Mouse (Mus musculus) heart, adult 9 months (tissue): ENCODE measurements around the gene Poc1a.
A peak's percentile ranks its signal among the peaks of the same experiment; 100 is the strongest.

Experiments
- DNase-seq, 2 experiments: peaks; one replicate each; pipeline ENCODE4 v3.0.0; 2022; ENCODE audit warnings: low spot score in 2 of 2

Poc1a gene

DNA sequence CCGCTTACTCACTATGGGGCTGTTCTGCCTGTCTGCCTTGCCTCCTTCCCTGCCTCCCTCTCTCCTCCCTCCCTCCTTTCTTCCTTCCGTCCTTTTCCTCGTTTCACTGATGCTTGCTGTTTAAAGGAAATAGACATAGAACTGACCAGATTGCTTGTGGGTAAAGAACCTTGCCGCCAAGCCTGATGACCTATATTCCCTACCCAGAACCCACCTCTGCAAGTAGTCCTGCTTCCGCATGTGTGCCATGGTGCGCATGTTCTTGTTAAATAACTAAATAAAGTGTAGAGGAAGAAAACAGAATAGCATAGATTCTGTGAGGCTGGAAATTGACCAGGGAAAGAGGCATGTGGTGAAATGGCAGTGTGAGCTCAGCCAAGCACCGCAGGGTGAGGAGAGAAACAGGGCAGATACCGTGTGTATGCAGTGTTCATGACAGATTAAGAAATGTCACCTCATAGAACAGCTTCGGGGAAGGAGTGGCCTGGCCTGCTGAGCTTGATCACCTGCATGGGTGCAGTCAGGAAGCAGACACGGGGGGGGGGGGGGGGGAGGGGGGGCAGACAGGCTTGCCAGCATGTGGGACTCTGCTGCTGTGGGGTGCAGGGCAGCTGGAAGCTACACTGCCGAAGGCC is 20.7 kb downstream of the Poc1a start:
- no peak for DNase-seq

DNA sequence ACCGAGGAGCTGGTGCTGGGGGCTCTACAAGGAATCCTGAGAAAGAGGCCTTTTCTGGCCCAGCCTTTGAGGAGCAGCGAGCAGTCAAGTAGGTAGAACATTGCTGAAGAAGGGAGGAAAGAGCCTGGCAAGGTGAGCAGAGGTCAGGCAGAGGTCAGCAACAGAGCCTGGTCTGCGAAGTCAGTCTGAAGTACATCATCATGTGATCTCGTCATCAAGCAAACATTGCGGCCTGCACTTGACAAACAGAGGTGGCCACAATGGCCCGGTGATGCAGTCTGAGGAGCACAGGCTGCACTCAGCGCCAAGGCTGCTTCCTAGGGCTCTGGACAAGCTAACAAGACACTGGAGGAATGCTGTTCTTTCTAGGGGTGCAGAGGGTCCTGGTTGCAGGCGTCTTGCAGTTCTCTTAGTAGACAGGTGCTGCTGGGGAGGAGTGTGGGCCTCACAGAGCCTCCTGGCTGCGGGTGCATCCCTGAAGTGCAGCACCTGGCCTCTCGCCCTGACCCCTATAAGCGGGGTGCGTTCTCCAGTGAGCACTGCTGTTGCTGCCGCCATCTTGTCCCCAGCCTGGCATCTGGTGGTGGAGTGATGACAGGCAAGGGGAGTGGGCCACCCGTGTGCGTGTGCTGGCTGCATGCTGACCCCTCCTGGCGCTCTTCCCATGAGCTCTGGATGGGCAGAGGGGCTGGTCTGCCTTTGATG is 21.7 kb downstream of the Poc1a start:
- no peak for DNase-seq

GRCm38 (mm10) chr9:106303460-106303960 is 22.6 kb downstream of the Poc1a start:
- no peak for DNase-seq

DNA sequence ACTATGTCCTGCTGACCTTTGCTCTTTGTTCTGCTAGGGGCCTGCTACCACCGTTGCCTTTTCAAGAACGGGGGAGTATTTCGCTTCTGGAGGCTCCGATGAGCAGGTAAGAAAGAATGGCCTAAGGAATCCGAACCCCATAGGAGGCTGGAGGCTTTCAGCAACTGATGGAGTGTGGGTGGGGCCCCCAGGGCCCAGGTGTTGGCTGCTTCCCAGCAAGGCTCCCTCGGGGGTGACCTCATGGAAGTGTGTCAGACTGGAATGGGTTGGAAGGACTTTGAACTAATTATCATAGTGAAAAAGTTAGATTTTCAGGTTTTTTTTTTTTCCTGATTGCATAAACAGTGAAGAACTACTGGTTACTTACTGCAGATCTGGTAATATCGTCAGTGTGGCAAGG is 24.4 kb downstream of the Poc1a start:
- no peak for DNase-seq

DNA sequence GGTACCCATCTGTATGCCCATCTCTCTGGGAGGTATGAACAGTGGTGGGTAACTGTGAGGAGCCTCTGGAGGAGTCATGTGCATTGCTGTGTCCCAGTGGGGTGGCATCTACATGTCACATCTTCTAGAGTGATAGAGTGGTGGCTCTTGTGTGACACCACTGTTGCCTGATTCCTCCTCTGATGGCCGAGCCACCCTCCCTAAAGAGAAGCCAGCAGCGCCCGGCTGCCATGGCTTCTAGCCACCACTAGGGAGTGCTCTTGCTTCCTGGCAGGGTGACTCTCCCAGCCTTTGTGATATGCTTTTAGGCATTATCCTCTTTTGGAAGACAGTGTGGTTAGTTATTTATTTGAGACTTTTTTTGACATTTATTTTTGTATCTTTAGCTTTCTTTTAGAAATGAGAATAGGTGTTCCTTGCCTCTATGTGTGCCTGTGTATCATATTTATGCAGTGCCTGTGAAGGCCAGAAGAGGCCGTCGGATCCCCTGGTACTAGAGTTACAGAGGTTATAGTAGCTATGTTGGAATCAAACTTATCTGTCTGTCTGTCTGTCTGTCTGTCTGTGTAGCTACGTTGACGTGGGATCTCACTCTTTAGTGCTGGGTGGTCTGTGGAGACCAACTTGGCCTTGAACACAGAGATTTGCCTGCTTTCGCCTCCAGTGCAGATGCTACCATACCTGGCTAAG is 25.9 kb downstream of the Poc1a start:
- DNase-seq: peak; percentile 69 to 82

DNA sequence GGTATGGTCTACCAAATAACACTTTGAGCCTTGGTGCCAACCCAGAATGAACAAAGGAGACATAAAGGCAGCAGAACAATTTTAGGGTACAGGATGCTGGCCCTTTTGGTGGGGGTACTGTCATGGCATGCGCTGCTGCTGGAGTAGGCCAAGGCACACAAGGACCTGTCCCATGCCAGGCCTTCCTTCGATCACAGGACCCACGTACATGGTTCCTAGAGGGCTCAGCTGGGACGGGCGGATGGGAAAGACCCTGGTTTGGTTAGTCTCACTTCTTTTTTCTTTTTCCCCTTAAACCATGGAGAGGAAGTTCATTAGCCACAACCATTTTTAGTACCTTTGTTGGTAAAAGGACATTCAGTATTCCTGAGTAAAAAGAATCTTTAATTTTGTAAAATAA is 27.3 kb downstream of the Poc1a start:
- no peak for DNase-seq

DNA sequence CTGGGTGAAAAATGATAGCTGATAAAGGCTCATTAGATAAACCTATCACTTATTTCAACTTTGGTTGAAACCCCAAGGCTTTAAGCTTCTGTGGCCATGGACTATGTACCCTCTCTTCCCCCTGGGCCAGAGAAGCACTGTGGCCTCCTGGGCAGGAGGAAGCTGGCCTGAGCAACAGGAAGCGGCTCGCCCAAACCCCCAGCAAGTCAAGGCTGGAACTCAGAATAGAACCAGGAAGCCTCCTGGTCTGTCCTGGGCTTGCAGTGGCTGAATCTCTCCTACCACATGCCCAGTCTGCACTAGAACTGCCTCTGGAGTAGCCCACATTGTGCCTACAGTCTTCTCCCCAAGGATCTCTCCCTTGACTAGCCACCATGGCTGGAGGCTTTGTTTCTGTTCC is 27.7 kb downstream of the Poc1a start:
- peak; percentile 34 to 68 for DNase-seq

GRCm38 (mm10) chr9:106308983-106309382 is 28.1 kb downstream of the Poc1a start:
- no peak for DNase-seq

DNA sequence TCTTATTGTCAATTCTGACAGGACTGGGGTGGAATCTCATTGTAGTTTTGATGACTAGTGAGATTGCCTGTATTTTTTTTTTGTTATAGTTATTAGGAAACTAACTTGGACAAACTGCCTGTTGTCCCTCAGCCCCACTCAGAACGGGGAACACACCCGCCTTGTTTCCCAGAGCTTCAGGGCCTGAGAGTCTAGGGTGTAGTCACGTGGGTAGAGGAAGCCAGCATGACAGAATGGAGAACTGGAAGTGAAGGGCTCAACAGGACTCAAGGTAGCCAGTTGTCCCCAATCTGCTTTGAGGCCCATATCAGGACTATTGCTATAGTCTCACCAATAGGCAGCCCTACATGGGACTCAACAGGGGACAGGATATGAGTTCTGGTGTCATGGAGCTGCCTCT is 29.0 kb downstream of the Poc1a start:
- DNase-seq: no peak

DNA sequence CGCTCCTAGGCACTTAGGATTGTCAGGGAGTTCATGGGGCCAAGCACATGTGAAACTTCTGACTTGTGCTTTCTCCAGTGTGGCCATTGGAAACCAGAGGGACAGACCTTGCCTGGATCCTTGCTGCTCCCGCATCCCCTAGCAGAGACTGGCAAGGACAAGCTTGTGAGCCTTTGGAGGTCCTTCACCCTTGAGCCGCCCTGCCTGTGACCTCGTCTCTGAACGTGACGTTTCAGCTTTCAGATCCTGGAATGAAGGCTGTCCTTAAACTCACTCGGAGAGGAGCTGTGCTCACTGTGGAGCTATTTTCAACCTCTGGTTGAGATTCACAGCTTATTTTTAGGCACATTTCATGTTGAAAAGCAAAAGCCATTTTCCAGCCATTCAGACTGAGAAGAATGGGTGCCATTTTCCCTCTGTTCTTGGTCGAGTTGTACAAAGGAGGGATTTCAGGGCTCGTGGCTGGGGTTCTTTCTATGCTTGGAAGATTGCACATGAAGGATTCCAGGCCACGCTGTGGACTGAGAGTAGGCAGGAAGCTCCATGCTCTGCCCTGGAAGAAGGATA is 30.8 kb downstream of the Poc1a start:
- no peak for DNase-seq

GRCm38 (mm10) chr9:106312950-106313360 is 32.1 kb downstream of the Poc1a start:
- no peak for DNase-seq

- DNase-seq: no peak
Measured at GRCm38 (mm10) chr9:106314196-106314595, 33.3 kb downstream of the Poc1a start.

DNA sequence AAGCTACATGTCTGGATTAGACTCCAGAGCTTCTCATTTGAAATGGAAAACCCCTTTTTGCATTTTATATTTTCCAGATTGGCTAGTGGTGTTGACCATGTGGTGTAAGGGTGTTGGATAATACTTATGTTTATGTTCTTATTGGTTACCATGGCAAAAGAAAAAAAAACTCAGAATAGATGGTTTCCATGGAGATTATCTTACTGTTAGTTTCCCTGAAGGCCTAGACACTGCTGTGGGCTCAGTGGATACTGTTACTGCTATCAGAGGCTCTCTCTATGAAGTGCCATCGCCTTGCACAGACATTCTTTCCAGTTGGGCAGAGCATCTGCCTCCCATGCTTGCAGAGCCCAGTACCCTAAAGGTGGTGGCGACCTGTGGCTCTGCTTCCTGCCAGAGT is 37.2 kb downstream of the Poc1a start:
- DNase-seq: no peak

DNA sequence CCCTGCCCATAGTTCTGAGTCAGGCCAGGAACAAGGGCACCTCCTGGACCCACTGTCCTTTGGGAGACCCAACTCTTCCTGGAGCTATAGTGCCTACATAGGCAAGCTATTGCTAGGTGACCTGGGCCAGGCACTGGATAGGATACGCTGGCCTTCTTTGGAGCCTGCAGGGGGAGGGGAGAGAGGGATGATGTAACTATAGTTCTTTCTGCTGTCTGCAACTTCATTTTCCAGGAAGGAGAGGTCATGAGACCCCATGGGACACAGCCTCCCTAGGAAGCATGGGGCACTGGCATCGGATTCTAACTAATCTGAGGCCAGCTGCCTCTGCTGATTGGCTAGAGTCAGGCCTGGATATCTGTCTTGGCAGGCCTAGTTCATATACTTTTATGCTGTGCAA is 38.2 kb downstream of the Poc1a start:
- peak; percentile 35 to 43 for DNase-seq

DNA sequence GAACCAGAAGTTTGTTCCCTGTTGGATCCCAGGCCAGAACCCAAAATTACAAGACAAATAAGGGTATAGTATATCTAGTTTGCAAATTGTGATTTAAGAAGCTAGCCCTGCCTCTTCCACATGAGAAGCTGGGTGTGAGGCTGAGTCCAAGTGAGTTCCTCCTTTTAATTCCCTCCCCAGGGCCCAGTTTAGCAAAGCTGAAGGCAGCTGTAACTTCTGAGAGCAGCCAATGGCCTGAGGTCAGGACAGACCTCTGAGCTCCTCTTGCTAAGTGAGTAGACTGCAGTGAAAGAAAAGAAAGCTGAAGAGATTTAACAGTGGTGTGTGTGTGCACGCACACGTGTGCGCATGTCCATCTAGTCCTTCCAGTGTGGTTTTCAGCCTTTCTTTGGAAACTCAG is 41.6 kb downstream of the Poc1a start:
- peak; percentile 47 to 50 for DNase-seq

GRCm38 (mm10) chr9:106326241-106326640 is 45.4 kb downstream of the Poc1a start:
- no peak for DNase-seq

GRCm38 (mm10) chr9:106327125-106327809 is 46.4 kb downstream of the Poc1a start:
- no peak for DNase-seq

GRCm38 (mm10) chr9:106328068-106328610 is 47.3 kb downstream of the Poc1a start:
- DNase-seq: no peak

DNA sequence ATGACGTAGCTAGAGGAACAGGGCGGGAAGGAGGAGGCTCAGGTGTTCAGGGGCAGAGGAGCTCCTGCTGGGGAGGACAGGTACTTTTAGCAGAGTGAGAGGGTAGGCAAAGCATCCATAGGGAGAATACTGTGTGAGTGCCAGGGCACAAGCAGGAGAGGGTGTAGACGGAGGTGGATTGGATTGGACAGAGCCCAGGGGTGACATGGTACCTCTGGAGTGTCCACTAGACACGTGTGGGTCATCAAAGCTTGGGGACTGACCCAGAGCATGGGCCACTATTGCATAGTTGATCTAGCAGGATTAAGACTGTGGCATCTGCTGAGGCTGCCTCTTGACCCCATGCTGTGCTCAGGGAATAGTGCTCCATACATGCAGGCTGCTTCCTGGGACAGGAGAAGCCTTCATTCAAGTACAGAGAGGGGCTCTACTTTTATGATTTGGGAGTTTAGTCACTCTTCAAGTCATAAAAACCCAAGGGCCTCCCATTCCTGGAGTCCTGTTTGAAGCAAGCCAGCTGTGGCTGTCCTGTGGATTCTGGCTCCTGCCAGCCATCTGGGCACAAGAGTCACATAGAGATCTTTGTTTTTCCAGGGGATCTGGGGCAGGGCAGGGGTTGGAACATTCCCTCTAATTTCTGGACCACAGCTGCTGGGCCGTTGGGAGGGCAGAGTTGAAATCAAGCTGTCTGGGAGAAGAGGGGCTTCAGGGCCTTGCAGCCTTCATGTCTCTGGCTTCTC is 48.1 kb downstream of the Poc1a start:
- no peak for DNase-seq

GRCm38 (mm10) chr9:106332746-106333145 is 51.9 kb downstream of the Poc1a start:
- no peak for DNase-seq

DNA sequence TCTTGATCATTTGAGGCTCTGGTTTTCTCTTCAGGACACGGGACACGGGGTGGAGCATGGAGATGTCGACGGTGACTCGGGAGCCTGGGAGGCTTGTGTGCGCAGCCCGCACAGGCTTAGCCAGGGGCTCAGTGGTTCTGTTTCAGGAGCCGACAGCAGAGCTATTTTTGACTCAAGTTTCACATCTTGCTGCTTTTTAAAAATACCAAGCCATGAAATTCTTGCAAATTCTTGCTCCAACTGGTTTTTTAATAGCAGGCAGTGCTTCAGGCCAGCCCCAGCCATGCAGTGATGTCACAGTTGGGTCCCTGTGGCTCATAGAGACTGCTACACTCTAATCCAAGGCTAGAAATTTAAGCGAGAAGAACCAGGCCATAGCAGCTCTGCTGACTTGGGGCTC is 56.8 kb downstream of the Poc1a start:
- no peak for DNase-seq
